Mouse (Mus musculus): ENCODE results near the gene Arhgap30. TPM values are rescaled to one million over a fixed set of nuclear protein-coding genes. Genes with fewer than 3 reads are reported as not detected.

Gene Arhgap30
- total and polyA plus RNA-seq, 2 experiments from 2014 or later = 0.79 to 1.6 TPM

- peak overlapping the region; percentile 39; the same call in 1 of the 2 replicates for H3K27ac ChIP-seq (ENCODE audit: low read depth)
- ATAC-seq (ENCODE audit: insufficient read depth, low read depth) = no peak
- no peak for TF ChIP-seq CTCF (IDR thresholded peaks at IDR 0.05; ENCODE audit: low read depth)
- no peak for TF ChIP-seq EP300 (IDR thresholded peaks at IDR 0.05; ENCODE audit: low read depth)
- no peaks in the 10 kb centered on the region for H3K9me3 ChIP-seq (replicated peaks; ENCODE audit: control insufficient read depth, low read length)
- no peak overlapping the region for H3K4me3 ChIP-seq (ENCODE audit: low read depth, low read length)
- no peak overlapping the region for H3K4me2 ChIP-seq (ENCODE audit: low read depth, low read length)
- H3K4me1 ChIP-seq (ENCODE audit: control insufficient read depth, insufficient read depth) = peaks cover 2% of the 10 kb centered on the region
- no peak overlapping the region for H3K9ac ChIP-seq (replicated peaks; ENCODE audit: low read depth, low read length)
- no peaks in the 10 kb centered on the region for H3K27me3 ChIP-seq (ENCODE audit: control insufficient read depth, insufficient read depth, low read length)
- DNase-seq (ENCODE audit: low spot score) = no peak
- WGBS = 69% methylated on average over 5 of the region's 5 CpGs
- H3K36me3 ChIP-seq (replicated peaks; ENCODE audit: control insufficient read depth, insufficient read depth, low read length) = no peaks in the 10 kb centered on the region
Measured at GRCm38 (mm10) chr1:171452923-171453322, 64.2 kb downstream of the Arhgap30 start.

- peaks cover 7% of the 10 kb centered on the region for H3K4me1 ChIP-seq (ENCODE audit: control insufficient read depth, insufficient read depth)
- H3K27ac ChIP-seq (ENCODE audit: low read depth) = no peak overlapping the region
- DNase-seq (ENCODE audit: low spot score) (no peak), ATAC-seq (ENCODE audit: insufficient read depth, low read depth) (no peak)
- no peak overlapping the region for H3K4me3 ChIP-seq (ENCODE audit: low read depth, low read length)
- H3K9ac ChIP-seq (replicated peaks; ENCODE audit: low read depth, low read length) = no peak overlapping the region
- H3K36me3 ChIP-seq (replicated peaks; ENCODE audit: control insufficient read depth, insufficient read depth, low read length) = no peaks in the 10 kb centered on the region
- H3K27me3 ChIP-seq (ENCODE audit: control insufficient read depth, insufficient read depth, low read length) = no peaks in the 10 kb centered on the region
- no peak overlapping the region for H3K4me2 ChIP-seq (ENCODE audit: low read depth, low read length)
- no peaks in the 10 kb centered on the region for H3K9me3 ChIP-seq (replicated peaks; ENCODE audit: control insufficient read depth, low read length)
- TF ChIP-seq EP300 (IDR thresholded peaks at IDR 0.05; ENCODE audit: low read depth) = no peak
- TF ChIP-seq CTCF (IDR thresholded peaks at IDR 0.05; ENCODE audit: low read depth) = no peak
- WGBS = 81% methylated on average over 6 of the region's 6 CpGs
Measured at GRCm38 (mm10) chr1:171454926-171455325, 66.2 kb downstream of the Arhgap30 start.

GRCm38 (mm10) chr1:171457568-171457967, 68.8 kb downstream of the Arhgap30 start:
- ATAC-seq (ENCODE audit: insufficient read depth, low read depth) = no peak
- H3K4me2 ChIP-seq (ENCODE audit: low read depth, low read length) = no peak overlapping the region
- TF ChIP-seq CTCF (IDR thresholded peaks at IDR 0.05; ENCODE audit: low read depth) = no peak
- TF ChIP-seq EP300 (IDR thresholded peaks at IDR 0.05; ENCODE audit: low read depth) = no peak
- peaks cover 23% of the 10 kb centered on the region for H3K36me3 ChIP-seq (replicated peaks; ENCODE audit: control insufficient read depth, insufficient read depth, low read length)
- 94% methylated on average over 1 of the region's 1 CpGs for WGBS
- H3K27me3 ChIP-seq (ENCODE audit: control insufficient read depth, insufficient read depth, low read length) = no peaks in the 10 kb centered on the region
- H3K9me3 ChIP-seq (replicated peaks; ENCODE audit: control insufficient read depth, low read length) = no peaks in the 10 kb centered on the region
- no peak overlapping the region for H3K4me3 ChIP-seq (ENCODE audit: low read depth, low read length)
- no peak for DNase-seq (ENCODE audit: low spot score)
- H3K27ac ChIP-seq (ENCODE audit: low read depth) = no peak overlapping the region
- H3K9ac ChIP-seq (replicated peaks; ENCODE audit: low read depth, low read length) = no peak overlapping the region
- H3K4me1 ChIP-seq (ENCODE audit: control insufficient read depth, insufficient read depth) = peaks cover 10% of the 10 kb centered on the region

- TF ChIP-seq CTCF (IDR thresholded peaks at IDR 0.05; ENCODE audit: low read depth) (no peak), EP300 (IDR thresholded peaks at IDR 0.05; ENCODE audit: low read depth) (no peak)
- ATAC-seq (ENCODE audit: insufficient read depth, low read depth) (no peak), DNase-seq (ENCODE audit: low spot score) (no peak)
- Histone ChIP-seq H3K9me3 (replicated peaks; ENCODE audit: control insufficient read depth, low read length) (no peaks in the 10 kb centered on the region), H3K36me3 (replicated peaks; ENCODE audit: control insufficient read depth, insufficient read depth, low read length) (peaks cover 39% of the 10 kb centered on the region), H3K27ac (ENCODE audit: low read depth) (no peak overlapping the region), H3K27me3 (ENCODE audit: control insufficient read depth, insufficient read depth, low read length) (no peaks in the 10 kb centered on the region), H3K9ac (replicated peaks; ENCODE audit: low read depth, low read length) (no peak overlapping the region), H3K4me2 (ENCODE audit: low read depth, low read length) (no peak overlapping the region), H3K4me3 (ENCODE audit: low read depth, low read length) (no peak overlapping the region), H3K4me1 (ENCODE audit: control insufficient read depth, insufficient read depth) (peaks cover 10% of the 10 kb centered on the region)
- WGBS = 48% methylated on average over 5 of the region's 5 CpGs
Measured at GRCm38 (mm10) chr1:171459791-171460190, 71.0 kb downstream of the Arhgap30 start.

Other genes starting within 250 kb of the Arhgap30 start
- 875 and 891 TPM in 2 replicates for gene Sdhc, start 238.4 kb upstream of the Arhgap30 start, total RNA-seq (2014; rRNA removed; ENCODE audit: low replicate concordance)
- gene Sdhc, start 238.4 kb upstream of the Arhgap30 start, polyA plus RNA-seq (2015; fragmentation: Nextera tagmentation; extraction: Ambion mirVana) = 754 and 772 TPM in 2 replicates
- 1.6 and 2.0 TPM in 2 replicates for gene Mpz, start 238.2 kb upstream of the Arhgap30 start, total RNA-seq (2014; rRNA removed; ENCODE audit: low replicate concordance)
- 0.05 and 0.49 TPM in 2 replicates for gene Mpz, start 238.2 kb upstream of the Arhgap30 start, polyA plus RNA-seq (2015; fragmentation: Nextera tagmentation; extraction: Ambion mirVana)
- gene Pcp4l1, start 192.7 kb upstream of the Arhgap30 start, total RNA-seq (2014; rRNA removed; ENCODE audit: low replicate concordance) = 40.2 and 48.7 TPM in 2 replicates
- 161 and 164 TPM in 2 replicates for gene Pcp4l1, start 192.7 kb upstream of the Arhgap30 start, polyA plus RNA-seq (2015; fragmentation: Nextera tagmentation; extraction: Ambion mirVana)
- not detected in 2 replicates for gene Nr1i3, start 175.0 kb upstream of the Arhgap30 start, total RNA-seq (2014; rRNA removed; ENCODE audit: low replicate concordance)
- gene Nr1i3, start 175.0 kb upstream of the Arhgap30 start, polyA plus RNA-seq (2015; fragmentation: Nextera tagmentation; extraction: Ambion mirVana) = 0.27 and 0.30 TPM in 2 replicates
- 82.0 and 97.7 TPM in 2 replicates for gene Tomm40l, start 166.4 kb upstream of the Arhgap30 start, total RNA-seq (2014; rRNA removed; ENCODE audit: low replicate concordance)
- 56.0 and 64.6 TPM in 2 replicates for gene Tomm40l, start 166.4 kb upstream of the Arhgap30 start, polyA plus RNA-seq (2015; fragmentation: Nextera tagmentation; extraction: Ambion mirVana)
- gene Apoa2, start 163.9 kb upstream of the Arhgap30 start, total RNA-seq (2014; rRNA removed; ENCODE audit: low replicate concordance) = 14.5 TPM in 1 of 2 replicates, not detected in the other
- gene Apoa2, start 163.9 kb upstream of the Arhgap30 start, polyA plus RNA-seq (2015; fragmentation: Nextera tagmentation; extraction: Ambion mirVana) = 4.0 and 4.5 TPM in 2 replicates
- 22.7 and 60.5 TPM in 2 replicates for gene Fcer1g, start 154.6 kb upstream of the Arhgap30 start, total RNA-seq (2014; rRNA removed; ENCODE audit: low replicate concordance)
- gene Fcer1g, start 154.6 kb upstream of the Arhgap30 start, polyA plus RNA-seq (2015; fragmentation: Nextera tagmentation; extraction: Ambion mirVana) = 24.6 TPM in 2 replicates
- gene Adamts4, start 138.5 kb upstream of the Arhgap30 start, total RNA-seq (2014; rRNA removed; ENCODE audit: low replicate concordance) = 4.1 and 5.5 TPM in 2 replicates
- gene Adamts4, start 138.5 kb upstream of the Arhgap30 start, polyA plus RNA-seq (2015; fragmentation: Nextera tagmentation; extraction: Ambion mirVana) = 3.8 and 3.9 TPM in 2 replicates
- gene Ndufs2, start 137.6 kb upstream of the Arhgap30 start, total RNA-seq (2014; rRNA removed; ENCODE audit: low replicate concordance) = 962 and 1,127 TPM in 2 replicates
- gene Ndufs2, start 137.6 kb upstream of the Arhgap30 start, polyA plus RNA-seq (2015; fragmentation: Nextera tagmentation; extraction: Ambion mirVana) = 998 and 1,009 TPM in 2 replicates
- gene B4galt3, start 118.6 kb upstream of the Arhgap30 start, total RNA-seq (2014; rRNA removed; ENCODE audit: low replicate concordance) = 28.9 and 55.0 TPM in 2 replicates
- 32.6 and 34.3 TPM in 2 replicates for gene B4galt3, start 118.6 kb upstream of the Arhgap30 start, polyA plus RNA-seq (2015; fragmentation: Nextera tagmentation; extraction: Ambion mirVana)
- 32.7 and 52.4 TPM in 2 replicates for gene Ppox, start 107.8 kb upstream of the Arhgap30 start, total RNA-seq (2014; rRNA removed; ENCODE audit: low replicate concordance)
- 24.3 and 24.6 TPM in 2 replicates for gene Ppox, start 107.8 kb upstream of the Arhgap30 start, polyA plus RNA-seq (2015; fragmentation: Nextera tagmentation; extraction: Ambion mirVana)
- 20.0 and 27.3 TPM in 2 replicates for gene Usp21, start 101.0 kb upstream of the Arhgap30 start, total RNA-seq (2014; rRNA removed; ENCODE audit: low replicate concordance)
- gene Usp21, start 101.0 kb upstream of the Arhgap30 start, polyA plus RNA-seq (2015; fragmentation: Nextera tagmentation; extraction: Ambion mirVana) = 30.6 and 32.3 TPM in 2 replicates
- gene Ufc1, start 93.9 kb upstream of the Arhgap30 start, total RNA-seq (2014; rRNA removed; ENCODE audit: low replicate concordance) = 74.9 and 140 TPM in 2 replicates
- gene Ufc1, start 93.9 kb upstream of the Arhgap30 start, polyA plus RNA-seq (2015; fragmentation: Nextera tagmentation; extraction: Ambion mirVana) = 109 and 113 TPM in 2 replicates
- 20.8 and 27.1 TPM in 2 replicates for gene Dedd, start 59.8 kb upstream of the Arhgap30 start, total RNA-seq (2014; rRNA removed; ENCODE audit: low replicate concordance)
- 30.0 and 31.7 TPM in 2 replicates for gene Dedd, start 59.8 kb upstream of the Arhgap30 start, polyA plus RNA-seq (2015; fragmentation: Nextera tagmentation; extraction: Ambion mirVana)
- 39.6 and 41.5 TPM in 2 replicates for gene Nit1, start 43.3 kb upstream of the Arhgap30 start, total RNA-seq (2014; rRNA removed; ENCODE audit: low replicate concordance)
- gene Nit1, start 43.3 kb upstream of the Arhgap30 start, polyA plus RNA-seq (2015; fragmentation: Nextera tagmentation; extraction: Ambion mirVana) = 31.4 and 35.2 TPM in 2 replicates
- 9.3 and 9.7 TPM in 2 replicates for gene Pfdn2, start 43.3 kb upstream of the Arhgap30 start, total RNA-seq (2014; rRNA removed; ENCODE audit: low replicate concordance)
- 81.8 and 94.7 TPM in 2 replicates for gene Pfdn2, start 43.3 kb upstream of the Arhgap30 start, polyA plus RNA-seq (2015; fragmentation: Nextera tagmentation; extraction: Ambion mirVana)
- gene Klhdc9, start 28.2 kb upstream of the Arhgap30 start, total RNA-seq (2014; rRNA removed; ENCODE audit: low replicate concordance) = 0.19 and 3.2 TPM in 2 replicates
- 1.1 TPM in 2 replicates for gene Klhdc9, start 28.2 kb upstream of the Arhgap30 start, polyA plus RNA-seq (2015; fragmentation: Nextera tagmentation; extraction: Ambion mirVana)
- 2.7 TPM in 1 of 2 replicates, not detected in the other for gene Nectin4, start 18.9 kb upstream of the Arhgap30 start, total RNA-seq (2014; rRNA removed; ENCODE audit: low replicate concordance)
- gene Nectin4, start 18.9 kb upstream of the Arhgap30 start, polyA plus RNA-seq (2015; fragmentation: Nextera tagmentation; extraction: Ambion mirVana) = 0.07 and 0.14 TPM in 2 replicates
- gene Usf1, start 22.4 kb downstream of the Arhgap30 start, total RNA-seq (2014; rRNA removed; ENCODE audit: low replicate concordance) = 80.2 and 82.0 TPM in 2 replicates
- gene Usf1, start 22.4 kb downstream of the Arhgap30 start, polyA plus RNA-seq (2015; fragmentation: Nextera tagmentation; extraction: Ambion mirVana) = 47.7 and 48.8 TPM in 2 replicates
- gene Tstd1, start 29.9 kb downstream of the Arhgap30 start, total RNA-seq (2014; rRNA removed; ENCODE audit: low replicate concordance) = not detected in 2 replicates
- gene Tstd1, start 29.9 kb downstream of the Arhgap30 start, polyA plus RNA-seq (2015; fragmentation: Nextera tagmentation; extraction: Ambion mirVana) = 1.1 and 2.5 TPM in 2 replicates
- 45.6 and 75.5 TPM in 2 replicates for gene F11r, start 48.6 kb downstream of the Arhgap30 start, total RNA-seq (2014; rRNA removed; ENCODE audit: low replicate concordance)
- gene F11r, start 48.6 kb downstream of the Arhgap30 start, polyA plus RNA-seq (2015; fragmentation: Nextera tagmentation; extraction: Ambion mirVana) = 75.8 and 78.3 TPM in 2 replicates
- gene Alyref2, start 114.5 kb downstream of the Arhgap30 start, total RNA-seq (2014; rRNA removed; ENCODE audit: low replicate concordance) = 8.0 and 10.0 TPM in 2 replicates
- 13.5 and 14.6 TPM in 2 replicates for gene Alyref2, start 114.5 kb downstream of the Arhgap30 start, polyA plus RNA-seq (2015; fragmentation: Nextera tagmentation; extraction: Ambion mirVana)
- not detected in 2 replicates for gene Itln1, start 146.3 kb downstream of the Arhgap30 start, total RNA-seq (2014; rRNA removed; ENCODE audit: low replicate concordance)
- gene Itln1, start 146.3 kb downstream of the Arhgap30 start, polyA plus RNA-seq (2015; fragmentation: Nextera tagmentation; extraction: Ambion mirVana) = not detected in 2 replicates
- 1.0 and 4.0 TPM in 2 replicates for gene Cd244a, start 170.2 kb downstream of the Arhgap30 start, total RNA-seq (2014; rRNA removed; ENCODE audit: low replicate concordance)
- 0.16 and 0.33 TPM in 2 replicates for gene Cd244a, start 170.2 kb downstream of the Arhgap30 start, polyA plus RNA-seq (2015; fragmentation: Nextera tagmentation; extraction: Ambion mirVana)
- 0.31 TPM in 1 of 2 replicates, not detected in the other for gene Ly9, start 218.5 kb downstream of the Arhgap30 start, total RNA-seq (2014; rRNA removed; ENCODE audit: low replicate concordance)
- gene Ly9, start 218.5 kb downstream of the Arhgap30 start, polyA plus RNA-seq (2015; fragmentation: Nextera tagmentation; extraction: Ambion mirVana) = 0.18 and 0.21 TPM in 2 replicates

Measured in heart, postnatal 0 days (tissue).